Mouse (Mus musculus): ENCODE results near the gene Foxp2. TPM values are rescaled to one million over a fixed set of nuclear protein-coding genes. Genes with fewer than 3 reads are reported as not detected.

Gene Foxp2
- 33.7 and 34.3 TPM in 2 replicates for polyA plus RNA-seq (2015; fragmentation: Nextera tagmentation; extraction: Ambion mirVana)

GRCm38 (mm10) chr6:14901183-14901970 lies at the start of gene Foxp2:
Gene Foxp2, plus strand, starts transcription at chr6:14901349.
- no peaks in the 10 kb centered on the region for H3K36me3 ChIP-seq (ENCODE audit: control insufficient read depth, insufficient read depth, low read length)
- peak within 1 kb of the TSS; percentile 95 for H3K27ac ChIP-seq (ENCODE audit: low read length)
- peak within 1 kb of the TSS; percentile 68 for H3K4me2 ChIP-seq (ENCODE audit: low read depth, low read length)
- under 1% methylated on average over 79 of the region's 80 CpGs for WGBS
- H3K4me3 ChIP-seq (replicated peaks; ENCODE audit: low read length) = peak within 1 kb of the TSS; percentile 88
- no peaks in the 10 kb centered on the region for H3K9me3 ChIP-seq (replicated peaks; ENCODE audit: control insufficient read depth, low read length)
- H3K9ac ChIP-seq (ENCODE audit: low read length) = peak within 1 kb of the TSS; percentile 96
- H3K27me3 ChIP-seq (ENCODE audit: control insufficient read depth, insufficient read depth, low read length) = no peaks in the 10 kb centered on the region
- ATAC-seq (ENCODE audit: insufficient read depth, low FRiP score) = peak; percentile 74
- H3K4me1 ChIP-seq (ENCODE audit: control insufficient read depth, insufficient read depth, low read length) = peaks cover 22% of the 10 kb centered on the region

- H3K9me3 ChIP-seq (replicated peaks; ENCODE audit: control insufficient read depth, low read length) = no peaks in the 10 kb centered on the region
- H3K4me3 ChIP-seq (replicated peaks; ENCODE audit: low read length) = no peak overlapping the region
- no peaks in the 10 kb centered on the region for H3K36me3 ChIP-seq (ENCODE audit: control insufficient read depth, insufficient read depth, low read length)
- no peak overlapping the region for H3K9ac ChIP-seq (ENCODE audit: low read length)
- no peak for ATAC-seq (ENCODE audit: insufficient read depth, low FRiP score)
- H3K4me1 ChIP-seq (ENCODE audit: control insufficient read depth, insufficient read depth, low read length) = no peaks in the 10 kb centered on the region
- no peaks in the 10 kb centered on the region for H3K27me3 ChIP-seq (ENCODE audit: control insufficient read depth, insufficient read depth, low read length)
- H3K4me2 ChIP-seq (ENCODE audit: low read depth, low read length) = no peak overlapping the region
- no peak overlapping the region for H3K27ac ChIP-seq (ENCODE audit: low read length)
Observed at GRCm38 (mm10) chr6:14885199-14885598, 15.9 kb upstream of the Foxp2 start.

- Histone ChIP-seq H3K9me3 (replicated peaks; ENCODE audit: control insufficient read depth, low read length) (no peaks in the 10 kb centered on the region), H3K4me2 (ENCODE audit: low read depth, low read length) (no peak overlapping the region), H3K27ac (ENCODE audit: low read length) (no peak overlapping the region), H3K36me3 (ENCODE audit: control insufficient read depth, insufficient read depth, low read length) (no peaks in the 10 kb centered on the region), H3K9ac (ENCODE audit: low read length) (no peak overlapping the region), H3K27me3 (ENCODE audit: control insufficient read depth, insufficient read depth, low read length) (no peaks in the 10 kb centered on the region), H3K4me3 (replicated peaks; ENCODE audit: low read length) (no peak overlapping the region), H3K4me1 (ENCODE audit: control insufficient read depth, insufficient read depth, low read length) (peaks cover 9% of the 10 kb centered on the region; the same call in 1 of the 2 replicates)
- WGBS = 3% methylated on average over 2 of the region's 2 CpGs
- no peak for ATAC-seq (ENCODE audit: insufficient read depth, low FRiP score)
Observed at GRCm38 (mm10) chr6:14897028-14897427, 4.1 kb upstream of the Foxp2 start.

DNA sequence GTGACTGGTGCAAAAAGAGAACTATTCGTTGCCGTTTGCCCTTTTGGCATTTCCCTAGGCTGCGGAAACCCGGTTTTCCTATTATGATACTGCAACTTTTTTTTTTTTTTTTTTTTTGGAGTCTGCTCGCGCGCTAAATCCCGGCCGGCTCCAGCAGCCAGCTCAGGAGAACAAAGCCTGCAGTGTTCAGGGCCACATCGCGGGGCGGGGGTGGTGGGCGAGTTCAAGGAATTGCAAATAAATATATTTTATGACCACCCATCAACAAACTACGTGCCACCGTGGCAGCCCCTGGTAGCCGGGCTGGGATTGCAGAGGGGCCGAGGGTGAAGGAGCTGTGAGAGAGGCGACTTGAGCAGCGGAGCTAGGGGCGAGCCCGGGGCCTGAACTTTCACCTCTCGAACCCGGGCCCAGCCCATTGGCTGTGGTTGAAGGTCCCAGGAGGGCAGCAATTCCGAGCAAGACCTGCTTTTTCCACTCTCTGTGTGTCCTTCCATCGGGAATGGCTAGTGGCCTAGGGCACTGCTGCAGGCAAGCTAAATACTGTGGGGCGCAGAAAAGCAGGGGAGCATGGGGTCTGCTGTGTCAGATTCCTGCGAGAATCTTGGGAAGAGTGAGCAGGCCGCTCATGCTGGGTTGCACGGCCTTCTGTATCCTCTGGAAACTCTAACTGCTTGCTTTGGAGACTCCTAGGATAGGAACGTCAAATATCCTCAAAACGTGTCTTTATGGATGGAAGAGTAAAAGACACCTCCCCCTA lies 2.9 kb upstream of the Foxp2 start:
- ATAC-seq (ENCODE audit: insufficient read depth, low FRiP score) = no peak
- H3K9me3 ChIP-seq (replicated peaks; ENCODE audit: control insufficient read depth, low read length) = no peaks in the 10 kb centered on the region
- no peaks in the 10 kb centered on the region for H3K36me3 ChIP-seq (ENCODE audit: control insufficient read depth, insufficient read depth, low read length)
- peak overlapping the region; percentile 33 for H3K4me3 ChIP-seq (replicated peaks; ENCODE audit: low read length)
- peaks cover 15% of the 10 kb centered on the region for H3K4me1 ChIP-seq (ENCODE audit: control insufficient read depth, insufficient read depth, low read length)
- no peak overlapping the region; the same call in 1 of the 2 replicates for H3K27ac ChIP-seq (ENCODE audit: low read length)
- H3K9ac ChIP-seq (ENCODE audit: low read length) = peak overlapping the region; percentile 67
- H3K27me3 ChIP-seq (ENCODE audit: control insufficient read depth, insufficient read depth, low read length) = no peaks in the 10 kb centered on the region
- H3K4me2 ChIP-seq (ENCODE audit: low read depth, low read length) = peak overlapping the region; percentile 68
- 14% methylated on average over 31 of the region's 31 CpGs for WGBS

- Histone ChIP-seq H3K9me3 (replicated peaks; ENCODE audit: control insufficient read depth, low read length) (no peaks in the 10 kb centered on the region), H3K36me3 (ENCODE audit: control insufficient read depth, insufficient read depth, low read length) (no peaks in the 10 kb centered on the region), H3K4me2 (ENCODE audit: low read depth, low read length) (peak overlapping the region; percentile 68), H3K4me1 (ENCODE audit: control insufficient read depth, insufficient read depth, low read length) (peaks cover 19% of the 10 kb centered on the region), H3K27ac (ENCODE audit: low read length) (peak overlapping the region; percentile 48; the same call in 1 of the 2 replicates), H3K4me3 (replicated peaks; ENCODE audit: low read length) (peak overlapping the region; percentile 88), H3K9ac (ENCODE audit: low read length) (peak overlapping the region; percentile 56; the same call in 1 of the 2 replicates), H3K27me3 (ENCODE audit: control insufficient read depth, insufficient read depth, low read length) (no peaks in the 10 kb centered on the region)
- WGBS = 12% methylated on average over 19 of the region's 19 CpGs
- no peak for ATAC-seq (ENCODE audit: insufficient read depth, low FRiP score)
Observed at GRCm38 (mm10) chr6:14899021-14899610, 2.0 kb upstream of the Foxp2 start.

- Histone ChIP-seq H3K9ac (ENCODE audit: low read length) (peak overlapping the region; percentile 96), H3K27me3 (ENCODE audit: control insufficient read depth, insufficient read depth, low read length) (no peaks in the 10 kb centered on the region), H3K4me1 (ENCODE audit: control insufficient read depth, insufficient read depth, low read length) (peaks cover 19% of the 10 kb centered on the region), H3K27ac (ENCODE audit: low read length) (peak overlapping the region; percentile 95), H3K4me3 (replicated peaks; ENCODE audit: low read length) (peak overlapping the region; percentile 88), H3K9me3 (replicated peaks; ENCODE audit: control insufficient read depth, low read length) (no peaks in the 10 kb centered on the region), H3K36me3 (ENCODE audit: control insufficient read depth, insufficient read depth, low read length) (no peaks in the 10 kb centered on the region), H3K4me2 (ENCODE audit: low read depth, low read length) (peak overlapping the region; percentile 68)
- ATAC-seq (ENCODE audit: insufficient read depth, low FRiP score) = peak; percentile 21; the same call in 1 of the 2 replicates
- WGBS = 2% methylated on average over 29 of the region's 29 CpGs
Observed at GRCm38 (mm10) chr6:14899936-14900578, 1.1 kb upstream of the Foxp2 start.

GRCm38 (mm10) chr6:14900579-14901021 lies 549 bp upstream of the Foxp2 start:
- Histone ChIP-seq H3K4me1 (ENCODE audit: control insufficient read depth, insufficient read depth, low read length) (peaks cover 19% of the 10 kb centered on the region), H3K9me3 (replicated peaks; ENCODE audit: control insufficient read depth, low read length) (no peaks in the 10 kb centered on the region), H3K36me3 (ENCODE audit: control insufficient read depth, insufficient read depth, low read length) (no peaks in the 10 kb centered on the region), H3K27ac (ENCODE audit: low read length) (peak overlapping the region; percentile 95), H3K4me2 (ENCODE audit: low read depth, low read length) (peak overlapping the region; percentile 68), H3K27me3 (ENCODE audit: control insufficient read depth, insufficient read depth, low read length) (no peaks in the 10 kb centered on the region), H3K9ac (ENCODE audit: low read length) (peak overlapping the region; percentile 96), H3K4me3 (replicated peaks; ENCODE audit: low read length) (peak overlapping the region; percentile 88)
- ATAC-seq (ENCODE audit: insufficient read depth, low FRiP score) = peak; percentile 89
- 0% methylated on average over 20 of the region's 20 CpGs for WGBS

- no peaks in the 10 kb centered on the region for H3K36me3 ChIP-seq (ENCODE audit: control insufficient read depth, insufficient read depth, low read length)
- H3K27ac ChIP-seq (ENCODE audit: low read length) = peak overlapping the region; percentile 95
- H3K27me3 ChIP-seq (ENCODE audit: control insufficient read depth, insufficient read depth, low read length) = no peaks in the 10 kb centered on the region
- H3K4me1 ChIP-seq (ENCODE audit: control insufficient read depth, insufficient read depth, low read length) = peaks cover 22% of the 10 kb centered on the region
- peak overlapping the region; percentile 68 for H3K4me2 ChIP-seq (ENCODE audit: low read depth, low read length)
- 2% methylated on average over 13 of the region's 13 CpGs for WGBS
- no peak for ATAC-seq (ENCODE audit: insufficient read depth, low FRiP score)
- H3K9ac ChIP-seq (ENCODE audit: low read length) = peak overlapping the region; percentile 96
- H3K9me3 ChIP-seq (replicated peaks; ENCODE audit: control insufficient read depth, low read length) = no peaks in the 10 kb centered on the region
- peak overlapping the region; percentile 88 for H3K4me3 ChIP-seq (replicated peaks; ENCODE audit: low read length)
Observed at GRCm38 (mm10) chr6:14901971-14902670, 972 bp downstream of the Foxp2 start.

Data from stomach, embryonic 16.5 days (tissue).